In the genomic region with DNA sequence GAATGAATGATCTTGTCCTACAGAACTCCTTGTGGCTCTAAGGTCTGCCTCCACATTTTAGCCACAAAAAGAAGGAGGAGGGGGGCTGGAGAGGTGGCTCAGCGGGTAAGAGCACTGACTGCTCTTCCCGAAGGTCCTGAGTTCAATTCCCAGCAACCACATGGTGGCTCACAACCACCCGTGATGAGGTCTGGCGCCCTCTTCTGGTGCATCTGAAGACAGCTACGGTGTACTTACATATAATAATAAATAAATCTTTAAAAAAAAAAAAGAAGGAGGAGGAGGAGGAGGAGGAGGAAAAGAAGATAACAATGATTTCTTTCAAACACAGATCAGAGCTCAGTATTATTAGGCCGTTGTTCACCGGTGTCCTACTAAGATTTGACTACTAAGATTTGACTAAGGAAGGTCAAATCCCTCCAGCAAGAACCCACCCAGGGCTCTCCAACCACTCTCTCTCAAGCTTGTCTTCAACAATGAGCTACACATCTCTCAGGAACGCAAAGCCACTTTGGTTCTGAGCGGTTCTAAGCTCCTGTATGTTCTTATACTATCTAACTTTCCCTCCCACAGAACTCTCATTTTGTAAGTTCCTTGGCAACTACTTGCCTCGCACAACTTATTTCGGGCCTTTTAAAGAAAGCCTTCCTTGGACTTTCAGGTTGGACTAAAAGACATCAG, we compare ENCODE assay signal across 8 mouse cellular contexts. TPM values are rescaled to one million over a fixed set of nuclear protein-coding genes. Genes with fewer than 3 reads are reported as not detected.
DNase-seq lines count a peak whose midpoint lies in the region; ATAC-seq and TF ChIP-seq lines count a peak whose summit lies in the region.

A gene (plus strand): TSS at position 631 of the 681 bp plus-strand sequence.

- TF ChIP-seq RAD21 in MEL (IDR thresholded peaks at IDR 0.05; ENCODE audit: low read depth, low read length) = no peak

- no peak for DNase-seq in kidney, postnatal 0 days (ENCODE audit: low spot score)
- no peak for DNase-seq in kidney, adult 11 months
- no peak for DNase-seq in MEL (ENCODE audit: low read depth, low spot score)
- DNase-seq in forebrain, embryonic 14.5 days (ENCODE audit: low spot score) = no peak
- DNase-seq in liver, embryonic 13.5 days = no peak
- DNase-seq in kidney, postnatal 14 days = no peak

- H3K4me2 ChIP-seq in kidney, postnatal 0 days (ENCODE audit: low read length) = peak within 1 kb of the TSS; percentile 73
- peak within 1 kb of the TSS; percentile 76 for H3K4me2 ChIP-seq in forebrain, embryonic 14.5 days (ENCODE audit: low read length)
- peak within 1 kb of the TSS; percentile 75 for H3K4me2 ChIP-seq in hindbrain, embryonic 12.5 days (replicated peaks)
- H3K4me2 ChIP-seq in liver, embryonic 13.5 days = peak within 1 kb of the TSS; percentile 93
- H3K4me2 ChIP-seq in stomach, embryonic 16.5 days (ENCODE audit: low read depth, low read length) = peak within 1 kb of the TSS; percentile 89

- no peaks in the 10 kb centered on the region for H3K9me3 ChIP-seq in kidney, postnatal 0 days (replicated peaks; ENCODE audit: low read length)
- no peaks in the 10 kb centered on the region for H3K9me3 ChIP-seq in MEL (replicated peaks; ENCODE audit: insufficient read depth, low read length)
- no peaks in the 10 kb centered on the region for H3K9me3 ChIP-seq in forebrain, embryonic 14.5 days (replicated peaks; ENCODE audit: control insufficient read depth, low read length)
- no peaks in the 10 kb centered on the region for H3K9me3 ChIP-seq in hindbrain, embryonic 12.5 days (replicated peaks)
- no peaks in the 10 kb centered on the region for H3K9me3 ChIP-seq in liver, embryonic 13.5 days (replicated peaks)
- no peaks in the 10 kb centered on the region for H3K9me3 ChIP-seq in stomach, embryonic 16.5 days (replicated peaks; ENCODE audit: control insufficient read depth, low read length)

- peak; percentile 47 for TF ChIP-seq CTCF in kidney, postnatal 0 days (IDR thresholded peaks at IDR 0.05; ENCODE audit: low read depth)
- TF ChIP-seq CTCF in MEL (IDR thresholded peaks at IDR 0.05 in 2 of 3, conservative IDR thresholded peaks at IDR 0.05 in 1 of 3; ENCODE audit: control insufficient read depth in 1 of 3, insufficient read depth in 1 of 3, low read depth in 2 of 3, low read length in 3 of 3, poor library complexity in 1 of 3, severe bottlenecking in 1 of 3) = no peak

- H3K4me3 ChIP-seq in kidney, postnatal 0 days (replicated peaks; ENCODE audit: low read depth, low read length) = peak within 1 kb of the TSS; percentile 75
- peak within 1 kb of the TSS; percentile 80 to 94 for H3K4me3 ChIP-seq in MEL (ENCODE audit: control insufficient read depth in 1 of 2, insufficient read depth in 1 of 2, low read depth in 2 of 2, low read length in 2 of 2)
- peak within 1 kb of the TSS; percentile 71 for H3K4me3 ChIP-seq in forebrain, embryonic 14.5 days (ENCODE audit: low read depth, low read length)
- peak within 1 kb of the TSS; percentile 53 for H3K4me3 ChIP-seq in hindbrain, embryonic 12.5 days
- peak within 1 kb of the TSS; percentile 89 for H3K4me3 ChIP-seq in liver, embryonic 13.5 days (replicated peaks)
- H3K4me3 ChIP-seq in stomach, embryonic 16.5 days (replicated peaks; ENCODE audit: low read length) = peak within 1 kb of the TSS; percentile 97

- no peaks in the 10 kb centered on the region for H3K36me3 ChIP-seq in kidney, postnatal 0 days (ENCODE audit: insufficient read depth, low read length)
- peaks cover 0 to 9% of the 10 kb centered on the region in 2 experiments; a peak in 2 of 4 replicates for H3K36me3 ChIP-seq in MEL (ENCODE audit: control insufficient read depth in 1 of 2, insufficient read depth in 2 of 2, low read length in 2 of 2)
- H3K36me3 ChIP-seq in forebrain, embryonic 14.5 days (ENCODE audit: control insufficient read depth, insufficient read depth, low read length) = peaks cover under 1% of the 10 kb centered on the region; the same call in 1 of the 2 replicates
- H3K36me3 ChIP-seq in hindbrain, embryonic 12.5 days = 0 out of 2 replicates have a peak, but pooled peaks cover under 1% of the 10 kb centered on the region
- H3K36me3 ChIP-seq in liver, embryonic 13.5 days = peaks cover 5% of the 10 kb centered on the region; the same call in 1 of the 2 replicates
- no peaks in the 10 kb centered on the region for H3K36me3 ChIP-seq in stomach, embryonic 16.5 days (ENCODE audit: control insufficient read depth, insufficient read depth, low read length)

- no peaks in the 10 kb centered on the region for H3K27me3 ChIP-seq in kidney, postnatal 0 days (ENCODE audit: insufficient read depth, low read length)
- H3K27me3 ChIP-seq in MEL (ENCODE audit: control insufficient read depth in 1 of 2, insufficient read depth in 2 of 2, low read length in 2 of 2) = no peaks in the 10 kb centered on the region
- H3K27me3 ChIP-seq in forebrain, embryonic 14.5 days (replicated peaks; ENCODE audit: control insufficient read depth, insufficient read depth, low read length) = no peaks in the 10 kb centered on the region
- H3K27me3 ChIP-seq in hindbrain, embryonic 12.5 days = no peaks in the 10 kb centered on the region
- H3K27me3 ChIP-seq in liver, embryonic 13.5 days = no peaks in the 10 kb centered on the region
- no peaks in the 10 kb centered on the region for H3K27me3 ChIP-seq in stomach, embryonic 16.5 days (ENCODE audit: control insufficient read depth, insufficient read depth, low read length)

- TF ChIP-seq POLR2A in MEL (IDR thresholded peaks at IDR 0.05; ENCODE audit: control insufficient read depth in 1 of 2, insufficient read depth in 1 of 2, low read depth in 1 of 2, low read length in 2 of 2, poor library complexity in 1 of 2) = no peak

- peaks cover 11% of the 10 kb centered on the region for H3K4me1 ChIP-seq in kidney, postnatal 0 days (replicated peaks; ENCODE audit: insufficient read depth, low read length)
- H3K4me1 ChIP-seq in MEL (ENCODE audit: control insufficient read depth in 1 of 2, insufficient read depth in 2 of 2, low read length in 2 of 2) = peaks cover 0 to 14% of the 10 kb centered on the region in 2 experiments; a peak in 3 of 4 replicates
- H3K4me1 ChIP-seq in forebrain, embryonic 14.5 days (ENCODE audit: control insufficient read depth, insufficient read depth, low read length) = peaks cover 7% of the 10 kb centered on the region
- peaks cover 19% of the 10 kb centered on the region for H3K4me1 ChIP-seq in hindbrain, embryonic 12.5 days
- H3K4me1 ChIP-seq in liver, embryonic 13.5 days (replicated peaks) = peaks cover 36% of the 10 kb centered on the region
- H3K4me1 ChIP-seq in stomach, embryonic 16.5 days (ENCODE audit: control insufficient read depth, insufficient read depth, low read length) = peaks cover 16% of the 10 kb centered on the region

- no peak for TF ChIP-seq EP300 in MEL (IDR thresholded peaks at IDR 0.05; ENCODE audit: low read depth in 1 of 2, low read length in 2 of 2)

- H3K9ac ChIP-seq in kidney, postnatal 0 days (ENCODE audit: low read depth, low read length) = peak within 1 kb of the TSS; percentile 90
- peak within 1 kb of the TSS; percentile 96 for H3K9ac ChIP-seq in MEL (ENCODE audit: control insufficient read depth, low read depth, low read length, poor library complexity, severe bottlenecking)
- peak within 1 kb of the TSS; percentile 82 for H3K9ac ChIP-seq in forebrain, embryonic 14.5 days (ENCODE audit: low read length)
- H3K9ac ChIP-seq in hindbrain, embryonic 12.5 days = peak within 1 kb of the TSS; percentile 79
- peak within 1 kb of the TSS; percentile 88 for H3K9ac ChIP-seq in liver, embryonic 13.5 days
- H3K9ac ChIP-seq in stomach, embryonic 16.5 days (ENCODE audit: low read length) = peak within 1 kb of the TSS; percentile 97

- peaks cover 23% of the 10 kb centered on the region for H3K79me2 ChIP-seq in MEL (ENCODE audit: control insufficient read depth, insufficient read depth, low read length, poor library complexity)

- H3K27ac ChIP-seq in kidney, postnatal 0 days = peak within 1 kb of the TSS; percentile 90
- peak within 1 kb of the TSS; percentile 92 for H3K27ac ChIP-seq in MEL (ENCODE audit: control insufficient read depth, low read depth, low read length)
- H3K27ac ChIP-seq in forebrain, embryonic 14.5 days (ENCODE audit: low read depth, low read length) = peak within 1 kb of the TSS; percentile 87
- H3K27ac ChIP-seq in hindbrain, embryonic 12.5 days = peak within 1 kb of the TSS; percentile 80
- H3K27ac ChIP-seq in liver, embryonic 13.5 days = peak within 1 kb of the TSS; percentile 81
- H3K27ac ChIP-seq in stomach, embryonic 16.5 days (ENCODE audit: low read length) = peak within 1 kb of the TSS; percentile 95

- 52% methylated on average over 11 of the region's 11 CpGs for WGBS in kidney, postnatal 0 days
- 49% methylated on average over 11 of the region's 11 CpGs for WGBS in forebrain, embryonic 14.5 days
- WGBS in hindbrain, embryonic 12.5 days = 48% methylated on average over 11 of the region's 11 CpGs
- WGBS in liver, embryonic 13.5 days (ENCODE audit: insufficient replicate concordance) = 46% methylated on average over 11 of the region's 11 CpGs
- 48% methylated on average over 11 of the region's 11 CpGs for whole genome bisulfite sequencing in stomach, embryonic 16.5 days

- no peak for ATAC-seq in kidney, postnatal 0 days (replicated peaks; ENCODE audit: low FRiP score, low read depth)
- ATAC-seq in forebrain, embryonic 14.5 days = no peak
- ATAC-seq in hindbrain, embryonic 12.5 days (ENCODE audit: low FRiP score) = no peak
- no peak for ATAC-seq in liver, embryonic 13.5 days (ENCODE audit: low read depth)
- ATAC-seq in stomach, embryonic 16.5 days (ENCODE audit: insufficient read depth, low FRiP score) = no peak

TF ChIP-seq in MEL, 35 proteins besides CTCF, POLR2A, EP300 and RAD21:
- TF ChIP-seq JUND (IDR thresholded peaks at IDR 0.05; ENCODE audit: low read depth, low read length) (no peak), MYC (IDR thresholded peaks at IDR 0.05; ENCODE audit: low read depth, low read length) (no peak), ZMIZ1 (IDR thresholded peaks at IDR 0.05; ENCODE audit: low read depth, low read length) (no peak), KAT2A (conservative IDR thresholded peaks at IDR 0.05; ENCODE audit: low read depth, low read length) (no peak)

RNA-seq across cellular contexts. Expression of the gene that starts here (rescaled TPM):
- polyA plus RNA-seq in kidney, postnatal 0 days (2015; fragmentation: Nextera tagmentation; extraction: Ambion mirVana) = 81.0 and 83.5 TPM in 2 replicates
- total RNA-seq in MEL (2012; rRNA removed) = 39.8 and 44.2 TPM in 2 replicates
- 10 to 100 TPM in 1 of 2 experiments, not detected in 1; 58.2 TPM for polyA plus RNA-seq in MEL (2012; ENCODE audit: insufficient read depth in 1 of 2, insufficient read length in 2 of 2, low read depth in 1 of 2, low replicate concordance in 2 of 2, missing spikeins in 1 of 2)
- polyA plus RNA-seq in forebrain, embryonic 14.5 days (2014; fragmentation: Nextera tagmentation; extraction: Ambion mirVana) = 126 and 131 TPM in 2 replicates
- 113 and 118 TPM in 2 replicates for polyA plus RNA-seq in hindbrain, embryonic 12.5 days (2016; fragmentation: Nextera tagmentation; extraction: Ambion mirVana)
- polyA plus RNA-seq in liver, embryonic 13.5 days (2015; fragmentation: Nextera tagmentation; extraction: Ambion mirVana) = 51.6 and 64.4 TPM in 2 replicates
- 98.1 and 99.5 TPM in 2 replicates for polyA plus RNA-seq in stomach, embryonic 16.5 days (2015; fragmentation: Nextera tagmentation; extraction: Ambion mirVana)
